Comparison of ENCODE assay signal across 24 mouse cellular contexts in the genomic region with DNA sequence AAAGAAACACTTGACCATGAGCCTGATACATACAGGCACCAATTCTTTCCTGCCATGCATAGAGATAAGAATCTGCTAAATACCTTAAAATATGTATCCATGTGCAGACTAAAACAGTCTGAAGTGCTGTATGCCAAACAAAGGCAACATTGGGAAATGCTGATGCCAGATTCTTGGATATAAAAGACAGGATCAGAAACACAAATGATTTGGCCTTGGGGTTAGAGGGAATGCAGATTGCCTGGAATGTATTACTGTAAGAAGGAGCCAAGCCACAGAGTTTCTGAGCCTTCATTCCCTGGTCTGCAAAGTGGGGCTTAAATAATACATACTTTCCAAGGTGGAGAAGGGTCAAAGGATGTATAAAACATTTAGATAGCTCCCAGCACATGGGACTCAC.
A peak's percentile ranks its signal among the peaks of the same experiment; 100 is the strongest.
DNase-seq lines count a peak whose midpoint lies in the region; ATAC-seq and TF ChIP-seq lines count a peak whose summit lies in the region.
"Had no signal": no experiment of that assay in that cellular context is flagged by ENCODE, and none has a peak within 500 bp of the region (broad histone marks: within the 10 kb centered on the region; RNA-seq: fewer than 3 reads in every experiment).

No protein-coding gene starts in this region.

- H3K27ac ChIP-seq in embryonic facial prominence, embryonic 13.5 days = 0 out of 2 replicates have a peak overlapping the region, but pooled peaks have one; percentile 8
- no peak overlapping the region for H3K27ac ChIP-seq in embryonic facial prominence, embryonic 10.5 days (replicated peaks)
- peak overlapping the region; percentile 76 for H3K27ac ChIP-seq in forebrain, postnatal 0 days (ENCODE audit: low read depth, low read length)
- no peak overlapping the region for H3K27ac ChIP-seq in forebrain, embryonic 10.5 days
- H3K27ac ChIP-seq in midbrain, embryonic 15.5 days = peak overlapping the region; percentile 37; the same call in 1 of the 2 replicates
- no peak overlapping the region for H3K27ac ChIP-seq in midbrain, postnatal 0 days (ENCODE audit: low read depth, low read length)
- H3K27ac ChIP-seq in embryonic facial prominence, embryonic 14.5 days (replicated peaks; ENCODE audit: low read depth, low read length) = no peak overlapping the region
- H3K27ac ChIP-seq: heart, embryonic 15.5 days had no signal

- no peak overlapping the region for H3K4me2 ChIP-seq in embryonic facial prominence, embryonic 13.5 days
- H3K4me2 ChIP-seq in forebrain, postnatal 0 days (ENCODE audit: low read depth) = no peak overlapping the region
- H3K4me2 ChIP-seq in midbrain, embryonic 15.5 days = no peak overlapping the region
- H3K4me2 ChIP-seq in midbrain, postnatal 0 days (ENCODE audit: low read depth, low read length, poor library complexity, severe bottlenecking) = no peak overlapping the region
- H3K4me2 ChIP-seq in embryonic facial prominence, embryonic 14.5 days (ENCODE audit: low read depth, low read length) = no peak overlapping the region
- H3K4me2 ChIP-seq: heart, embryonic 12.5 days; heart, embryonic 15.5 days; hindbrain, embryonic 15.5 days had no signal

- H3K4me1 ChIP-seq in embryonic facial prominence, embryonic 13.5 days = peaks cover 29% of the 10 kb centered on the region
- H3K4me1 ChIP-seq in embryonic facial prominence, embryonic 10.5 days = no peaks in the 10 kb centered on the region
- no peaks in the 10 kb centered on the region for H3K4me1 ChIP-seq in forebrain, postnatal 0 days (ENCODE audit: insufficient read depth)
- H3K4me1 ChIP-seq in forebrain, embryonic 10.5 days = no peaks in the 10 kb centered on the region
- peaks cover 11% of the 10 kb centered on the region for H3K4me1 ChIP-seq in midbrain, embryonic 15.5 days
- H3K4me1 ChIP-seq in midbrain, postnatal 0 days (ENCODE audit: insufficient read depth, low read length) = peaks cover 6% of the 10 kb centered on the region; the same call in 1 of the 2 replicates
- H3K4me1 ChIP-seq in embryonic facial prominence, embryonic 14.5 days (ENCODE audit: control insufficient read depth, insufficient read depth, low read length) = no peaks in the 10 kb centered on the region; the same call in 1 of the 2 replicates
- H3K4me1 ChIP-seq: heart, embryonic 12.5 days; heart, embryonic 15.5 days had no signal

- H3K27me3 ChIP-seq in embryonic facial prominence, embryonic 13.5 days = no peaks in the 10 kb centered on the region
- no peaks in the 10 kb centered on the region for H3K27me3 ChIP-seq in embryonic facial prominence, embryonic 10.5 days (replicated peaks; ENCODE audit: low read depth, poor library complexity, severe bottlenecking)
- no peaks in the 10 kb centered on the region for H3K27me3 ChIP-seq in forebrain, postnatal 0 days (ENCODE audit: insufficient read depth, low read length)
- H3K27me3 ChIP-seq in forebrain, embryonic 10.5 days (ENCODE audit: poor library complexity, severe bottlenecking) = no peaks in the 10 kb centered on the region
- H3K27me3 ChIP-seq in midbrain, embryonic 15.5 days (replicated peaks) = no peaks in the 10 kb centered on the region
- H3K27me3 ChIP-seq in midbrain, postnatal 0 days (ENCODE audit: insufficient read depth, low read length) = no peaks in the 10 kb centered on the region
- no peaks in the 10 kb centered on the region for H3K27me3 ChIP-seq in embryonic facial prominence, embryonic 14.5 days (replicated peaks; ENCODE audit: control insufficient read depth, insufficient read depth, low read length)
- H3K27me3 ChIP-seq: heart, embryonic 12.5 days; heart, embryonic 15.5 days; hindbrain, embryonic 15.5 days; Patski had no signal

- no peak overlapping the region for H3K4me3 ChIP-seq in embryonic facial prominence, embryonic 13.5 days
- no peak overlapping the region for H3K4me3 ChIP-seq in embryonic facial prominence, embryonic 10.5 days
- no peak overlapping the region for H3K4me3 ChIP-seq in forebrain, postnatal 0 days (ENCODE audit: low read depth, low read length)
- no peak overlapping the region for H3K4me3 ChIP-seq in forebrain, embryonic 10.5 days
- H3K4me3 ChIP-seq in midbrain, embryonic 15.5 days = no peak overlapping the region
- no peak overlapping the region for H3K4me3 ChIP-seq in midbrain, postnatal 0 days (ENCODE audit: low read depth, low read length)
- no peak overlapping the region for H3K4me3 ChIP-seq in embryonic facial prominence, embryonic 14.5 days (ENCODE audit: low read depth, low read length)
- H3K4me3 ChIP-seq: erythroblast, embryonic 14.5 days; heart, embryonic 12.5 days; heart, embryonic 15.5 days; hindbrain, embryonic 15.5 days had no signal

- no peaks in the 10 kb centered on the region for H3K36me3 ChIP-seq in embryonic facial prominence, embryonic 13.5 days
- H3K36me3 ChIP-seq in embryonic facial prominence, embryonic 10.5 days (replicated peaks) = no peaks in the 10 kb centered on the region
- H3K36me3 ChIP-seq in forebrain, postnatal 0 days (ENCODE audit: insufficient read depth) = no peaks in the 10 kb centered on the region
- H3K36me3 ChIP-seq in forebrain, embryonic 10.5 days (replicated peaks) = no peaks in the 10 kb centered on the region
- H3K36me3 ChIP-seq in midbrain, embryonic 15.5 days (replicated peaks) = no peaks in the 10 kb centered on the region
- H3K36me3 ChIP-seq in midbrain, postnatal 0 days (ENCODE audit: insufficient read depth, low read length) = no peaks in the 10 kb centered on the region
- no peaks in the 10 kb centered on the region for H3K36me3 ChIP-seq in embryonic facial prominence, embryonic 14.5 days (ENCODE audit: control insufficient read depth, insufficient read depth, low read length)
- H3K36me3 ChIP-seq: hindbrain, embryonic 15.5 days had no signal

- H3K9ac ChIP-seq in embryonic facial prominence, embryonic 13.5 days = no peak overlapping the region
- H3K9ac ChIP-seq in forebrain, postnatal 0 days = no peak overlapping the region
- H3K9ac ChIP-seq in midbrain, embryonic 15.5 days = no peak overlapping the region
- H3K9ac ChIP-seq in midbrain, postnatal 0 days (replicated peaks; ENCODE audit: low read length, poor library complexity, severe bottlenecking) = no peak overlapping the region
- H3K9ac ChIP-seq in embryonic facial prominence, embryonic 14.5 days (ENCODE audit: low read depth, low read length) = no peak overlapping the region
- H3K9ac ChIP-seq: heart, embryonic 12.5 days; heart, embryonic 15.5 days; hindbrain, embryonic 15.5 days had no signal

- H3K9me3 ChIP-seq in embryonic facial prominence, embryonic 13.5 days = no peaks in the 10 kb centered on the region
- H3K9me3 ChIP-seq in embryonic facial prominence, embryonic 10.5 days = no peaks in the 10 kb centered on the region
- no peaks in the 10 kb centered on the region for H3K9me3 ChIP-seq in forebrain, postnatal 0 days (ENCODE audit: low read length)
- H3K9me3 ChIP-seq in forebrain, embryonic 10.5 days = no peaks in the 10 kb centered on the region
- H3K9me3 ChIP-seq in midbrain, embryonic 15.5 days = no peaks in the 10 kb centered on the region
- no peaks in the 10 kb centered on the region for H3K9me3 ChIP-seq in midbrain, postnatal 0 days (ENCODE audit: low read length)
- no peaks in the 10 kb centered on the region for H3K9me3 ChIP-seq in embryonic facial prominence, embryonic 14.5 days (ENCODE audit: control insufficient read depth, low read length)
- H3K9me3 ChIP-seq: heart, embryonic 12.5 days; heart, embryonic 15.5 days; hindbrain, embryonic 15.5 days had no signal

- TF ChIP-seq CTCF in forebrain, postnatal 0 days (IDR thresholded peaks at IDR 0.05; ENCODE audit: low read depth) = no peak
- TF ChIP-seq CTCF in midbrain, postnatal 0 days (IDR thresholded peaks at IDR 0.05) = no peak

- no peak for ATAC-seq in embryonic facial prominence, embryonic 13.5 days (ENCODE audit: insufficient number of reproducible peaks, insufficient read depth, low FRiP score, low TSS enrichment, low read depth)
- ATAC-seq in forebrain, postnatal 0 days = peak; percentile 49; the same call in 1 of the 2 replicates
- ATAC-seq in midbrain, embryonic 15.5 days (replicated peaks) = no peak
- ATAC-seq in midbrain, postnatal 0 days (ENCODE audit: low FRiP score) = no peak
- 0 out of 2 replicates have a peak, but pooled peaks have one; percentile 33 for ATAC-seq in embryonic facial prominence, embryonic 14.5 days (ENCODE audit: low read depth)
- ATAC-seq: intestine, postnatal 0 days; Patski had no signal

- no peak for DNase-seq in embryonic facial prominence, embryonic 10.5 days (ENCODE audit: low spot score)
- no peak for DNase-seq in forebrain, postnatal 0 days
- DNase-seq in forebrain, embryonic 10.5 days (ENCODE audit: extremely low spot score, low spot score) = no peak
- DNase-seq in midbrain, postnatal 0 days (ENCODE audit: low spot score) = no peak
- peak; percentile 71 for DNase-seq in embryonic facial prominence, embryonic 14.5 days (ENCODE audit: low spot score)
- DNase-seq in kidney, postnatal 4 days = no peak
- DNase-seq: adrenal gland, postnatal 10 days; cerebellum, adult 11-12 months; cerebellum, adult 8-10 months; cerebellum, postnatal 10 days; cerebellum, postnatal 36 days; embryo, embryonic 11 days; gastrocnemius, postnatal 25 days; heart, adult 18-20 months; heart, postnatal 10 days; heart, postnatal 36 days had no signal

Comparison
In these comparisons a context has a peak if more than half of its experiments do, and no peak if none do; other contexts are left out.
1. ATAC-seq: peak in forebrain, postnatal 0 days (single experiment) and embryonic facial prominence, embryonic 14.5 days (single experiment); none in embryonic facial prominence, embryonic 13.5 days (single experiment), midbrain, embryonic 15.5 days (single experiment) and midbrain, postnatal 0 days (single experiment).
2. H3K27ac ChIP-seq: peak in embryonic facial prominence, embryonic 13.5 days (single experiment), forebrain, postnatal 0 days (single experiment) and midbrain, embryonic 15.5 days (single experiment); none in embryonic facial prominence, embryonic 10.5 days (single experiment), forebrain, embryonic 10.5 days (single experiment), midbrain, postnatal 0 days (single experiment) and embryonic facial prominence, embryonic 14.5 days (single experiment).